Mouse (Mus musculus): ENCODE data around the gene Oosp3. TPM values are rescaled to one million over a fixed set of nuclear protein-coding genes. Genes with fewer than 3 reads are reported as not detected.

Oosp3 gene
- not detected in 2 replicates for polyA plus RNA-seq (2012; rRNA removed; ENCODE audit: low replicate concordance)

DNA sequence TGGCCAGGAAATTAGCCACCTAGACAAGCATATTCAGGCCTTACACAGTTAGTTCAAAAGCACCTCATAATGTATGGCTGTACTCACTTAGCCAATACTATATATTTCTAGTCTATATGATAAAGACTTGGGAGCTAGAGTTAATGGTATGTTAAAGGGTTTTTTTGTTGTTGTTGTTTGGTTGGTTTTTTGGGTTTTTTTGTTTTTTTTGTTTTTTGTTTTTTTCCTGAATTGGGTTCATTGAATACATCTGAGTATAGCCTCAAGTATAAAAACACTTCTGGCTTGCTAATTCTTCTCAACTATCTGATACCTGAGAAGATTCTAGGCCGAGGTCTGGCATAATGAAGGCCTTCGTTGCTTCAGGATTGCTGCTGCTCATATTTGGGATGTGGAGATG lies at the start of gene Oosp3:
Gene Oosp3, plus strand, starts transcription at position 301 of the 400 bp plus-strand sequence.

DNA sequence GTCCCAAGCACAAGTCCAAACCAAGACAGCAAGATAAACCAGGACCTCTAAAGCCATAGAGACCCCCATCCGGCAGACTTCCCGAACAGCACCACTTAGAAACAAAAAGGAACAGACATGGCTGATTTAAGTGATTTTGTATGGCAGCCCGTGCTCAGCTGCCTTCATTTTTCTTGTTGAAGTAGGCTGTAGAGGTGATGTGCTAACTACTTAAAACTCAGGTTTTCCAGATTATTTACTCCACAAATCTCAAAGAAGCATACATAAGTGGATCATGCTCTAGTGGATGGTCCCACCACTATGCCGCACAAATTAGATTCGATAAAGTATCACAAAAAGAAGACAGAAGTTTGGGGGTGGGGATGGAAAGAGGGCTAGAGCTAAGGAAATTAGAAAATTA lies 36.4 kb upstream of the Oosp3 start, which contains the start of gene Oosp2:
Gene Oosp2, minus strand, starts transcription at position 101 of the 400 bp plus-strand sequence.

DNA sequence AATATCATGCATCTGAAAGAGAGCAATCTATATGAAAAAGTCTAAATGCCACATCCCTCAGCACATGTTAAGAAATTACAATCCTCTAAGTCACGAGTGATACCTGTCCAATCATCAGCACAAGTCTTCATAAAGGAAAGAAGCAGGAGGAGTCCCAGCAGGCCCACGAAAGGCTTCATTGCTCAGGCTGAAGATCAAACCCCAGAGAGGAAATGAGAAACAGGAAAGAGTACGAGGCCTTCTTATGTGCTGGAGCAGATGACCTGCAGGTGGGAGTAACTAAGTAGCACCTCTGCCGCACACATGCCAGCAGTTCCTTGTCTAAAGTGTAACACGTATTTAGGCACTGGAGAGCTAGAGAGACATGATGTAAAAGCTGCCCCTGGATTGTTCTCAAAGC lies 6.0 kb upstream of the Oosp3 start, which contains the start of gene Oosp1:
Gene Oosp1, minus strand, starts transcription at position 312 of the 400 bp plus-strand sequence.

DNA sequence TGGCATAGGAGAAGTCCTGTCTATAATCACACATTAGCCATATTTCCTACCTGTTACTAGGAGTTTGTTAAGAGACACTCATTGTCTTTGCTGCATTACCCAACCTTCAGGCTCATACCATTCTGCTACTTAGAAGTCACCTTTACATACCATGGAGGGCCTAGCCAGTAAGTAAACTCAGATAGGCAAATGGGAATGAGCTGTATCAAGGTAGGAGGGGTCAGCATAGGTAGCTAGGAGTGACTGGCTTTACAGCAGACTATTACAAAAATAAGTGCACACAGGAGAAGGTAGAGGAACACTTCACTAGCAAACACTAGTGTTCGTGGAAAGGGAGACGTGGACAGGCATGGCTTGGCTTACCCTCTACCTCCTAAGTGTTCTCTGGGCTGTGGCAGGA lies 50.4 kb downstream of the Oosp3 start, which contains the start of gene Gif:
Gene Gif, plus strand, starts transcription at position 257 of the 400 bp plus-strand sequence.

Other genes with a start within 250 kb of the Oosp3 start
- gene Ms4a6c, start 227.7 kb upstream of the Oosp3 start, polyA plus RNA-seq (2012; rRNA removed; ENCODE audit: low replicate concordance): 0.33 and 0.56 TPM in 2 replicates
- gene Gm8369, start 211.1 kb upstream of the Oosp3 start, polyA plus RNA-seq (2012; rRNA removed; ENCODE audit: low replicate concordance): 0.21 TPM in 1 of 2 replicates, not detected in the other
- 0.58 and 1.4 TPM in 2 replicates for gene Ms4a6b, start 180.5 kb upstream of the Oosp3 start, polyA plus RNA-seq (2012; rRNA removed; ENCODE audit: low replicate concordance)
- 5.7 and 15.9 TPM in 2 replicates for gene Ms4a4d, start 160.3 kb upstream of the Oosp3 start, polyA plus RNA-seq (2012; rRNA removed; ENCODE audit: low replicate concordance)
- gene Ms4a6d, start 92.2 kb upstream of the Oosp3 start, polyA plus RNA-seq (2012; rRNA removed; ENCODE audit: low replicate concordance): 0.56 and 2.3 TPM in 2 replicates
- gene Ms4a2, start 73.3 kb upstream of the Oosp3 start, polyA plus RNA-seq (2012; rRNA removed; ENCODE audit: low replicate concordance): not detected in 2 replicates
- gene Ms4a3, start 56.2 kb upstream of the Oosp3 start, polyA plus RNA-seq (2012; rRNA removed; ENCODE audit: low replicate concordance): not detected in 2 replicates
- not detected in 2 replicates for gene Oosp2, start 36.5 kb upstream of the Oosp3 start, polyA plus RNA-seq (2012; rRNA removed; ENCODE audit: low replicate concordance)
- not detected in 2 replicates for gene Oosp1, start 5.9 kb upstream of the Oosp3 start, polyA plus RNA-seq (2012; rRNA removed; ENCODE audit: low replicate concordance)
- 0.24 and 1.8 TPM in 2 replicates for gene Gif, start 50.5 kb downstream of the Oosp3 start, polyA plus RNA-seq (2012; rRNA removed; ENCODE audit: low replicate concordance)
- gene Mrpl16, start 73.3 kb downstream of the Oosp3 start, polyA plus RNA-seq (2012; rRNA removed; ENCODE audit: low replicate concordance): 2.8 and 6.6 TPM in 2 replicates
- gene Stx3, start 122.3 kb downstream of the Oosp3 start, polyA plus RNA-seq (2012; rRNA removed; ENCODE audit: low replicate concordance): 18.8 and 23.7 TPM in 2 replicates
- not detected in 2 replicates for gene Olfr1417, start 142.2 kb downstream of the Oosp3 start, polyA plus RNA-seq (2012; rRNA removed; ENCODE audit: low replicate concordance)
- not detected in 2 replicates for gene Olfr1418, start 164.0 kb downstream of the Oosp3 start, polyA plus RNA-seq (2012; rRNA removed; ENCODE audit: low replicate concordance)
- not detected in 2 replicates for gene Olfr1419, start 178.1 kb downstream of the Oosp3 start, polyA plus RNA-seq (2012; rRNA removed; ENCODE audit: low replicate concordance)
- gene Olfr1420, start 189.5 kb downstream of the Oosp3 start, polyA plus RNA-seq (2012; rRNA removed; ENCODE audit: low replicate concordance): not detected in 2 replicates
- gene Patl1, start 215.3 kb downstream of the Oosp3 start, polyA plus RNA-seq (2012; rRNA removed; ENCODE audit: low replicate concordance): 6.6 and 10.0 TPM in 2 replicates